Mouse (Mus musculus): ENCODE results near the gene Adig.

Adig gene

DNA sequence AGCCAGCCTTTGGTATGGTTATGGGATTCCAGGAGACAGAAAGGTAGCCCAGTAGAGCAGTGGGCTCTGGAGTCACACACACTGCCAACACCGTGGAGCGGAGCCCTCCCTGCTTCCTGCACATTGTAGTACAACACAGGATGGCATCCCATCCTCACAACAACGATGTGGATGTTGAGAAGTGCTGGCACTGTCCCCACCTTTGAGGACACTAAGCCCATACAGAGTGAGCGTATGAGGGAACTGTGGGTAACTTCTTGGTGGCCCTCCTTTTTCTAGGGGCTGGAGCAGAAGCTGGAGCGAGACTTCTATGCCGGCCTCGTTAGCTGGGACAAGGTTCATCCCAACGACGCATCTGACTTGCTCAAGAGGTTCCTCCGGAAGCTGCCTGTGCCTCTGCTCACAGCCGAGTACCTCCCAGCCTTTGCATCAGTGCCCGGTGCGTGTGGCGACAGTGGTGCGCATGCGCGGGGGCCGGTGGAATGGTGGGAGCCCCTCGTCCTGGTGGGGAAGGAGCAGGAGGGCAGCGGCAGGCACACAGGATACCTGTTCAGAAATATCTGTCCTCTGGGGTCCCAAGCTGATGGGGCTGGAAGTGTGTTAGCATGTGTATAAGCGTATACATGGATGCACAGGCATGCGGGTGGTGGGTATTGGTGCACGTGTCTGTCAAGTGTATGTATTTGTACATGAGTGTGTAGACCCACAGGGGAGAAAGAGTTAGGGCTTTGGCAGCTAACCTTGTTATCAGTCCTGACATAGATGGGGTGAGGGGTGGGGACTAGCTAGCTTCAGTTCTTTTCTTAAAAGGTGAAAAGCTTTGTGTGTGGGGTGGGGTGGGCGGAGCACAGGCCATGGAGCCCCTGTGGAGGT, 37.3 kb downstream of the Adig start:
- DNase-seq (ENCODE audit: low read depth, low spot score): peak; percentile 73

- no peak for DNase-seq (ENCODE audit: low read depth, low spot score)
Observed at GRCm38 (mm10) chr2:158541286-158541685, 38.9 kb downstream of the Adig start.

DNA sequence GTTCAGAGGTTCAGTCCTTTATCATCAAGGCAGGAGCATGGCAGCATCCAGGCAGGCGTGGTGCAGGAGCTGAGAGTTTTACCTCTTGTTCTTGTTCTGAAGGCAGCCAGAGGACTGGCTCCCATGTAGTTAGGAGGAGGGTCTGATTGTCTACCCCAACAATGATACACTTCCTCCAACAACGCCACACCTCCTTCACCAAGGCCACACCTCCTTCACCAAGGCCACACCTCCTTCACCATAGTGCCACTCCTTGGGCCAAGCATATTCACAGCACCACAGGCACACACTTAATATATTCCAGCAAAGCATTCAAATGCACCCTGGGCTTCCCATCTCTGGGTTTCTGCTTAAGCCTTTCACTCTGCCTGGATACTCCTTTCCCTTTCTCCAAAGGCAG, 42.9 kb downstream of the Adig start:
- DNase-seq (ENCODE audit: low read depth, low spot score): peak; percentile 68

DNA sequence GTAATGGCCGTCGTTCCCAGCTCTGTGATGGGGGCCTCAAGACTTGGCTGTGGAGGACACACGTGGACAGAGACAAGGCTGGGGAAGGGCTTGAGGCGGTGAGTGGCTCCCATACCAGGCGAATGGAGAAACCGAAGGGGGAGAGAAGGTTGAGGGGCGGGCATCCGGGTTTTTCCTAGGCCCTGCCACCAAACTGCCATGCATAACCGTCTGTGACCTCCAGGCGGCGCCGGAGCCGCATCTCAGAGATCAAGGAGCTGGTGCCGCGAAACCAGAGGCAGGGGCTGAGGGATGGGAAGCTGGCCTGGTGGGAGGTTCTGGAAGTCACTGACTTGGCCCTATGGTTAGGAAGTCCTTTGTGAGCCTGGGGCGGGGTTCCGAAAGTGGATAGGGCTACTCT, 44.3 kb downstream of the Adig start:
- peak; percentile 93 for DNase-seq (ENCODE audit: low read depth, low spot score)

GRCm38 (mm10) chr2:158550067-158550466, 47.7 kb downstream of the Adig start:
- DNase-seq (ENCODE audit: low read depth, low spot score): peak; percentile 71

DNA sequence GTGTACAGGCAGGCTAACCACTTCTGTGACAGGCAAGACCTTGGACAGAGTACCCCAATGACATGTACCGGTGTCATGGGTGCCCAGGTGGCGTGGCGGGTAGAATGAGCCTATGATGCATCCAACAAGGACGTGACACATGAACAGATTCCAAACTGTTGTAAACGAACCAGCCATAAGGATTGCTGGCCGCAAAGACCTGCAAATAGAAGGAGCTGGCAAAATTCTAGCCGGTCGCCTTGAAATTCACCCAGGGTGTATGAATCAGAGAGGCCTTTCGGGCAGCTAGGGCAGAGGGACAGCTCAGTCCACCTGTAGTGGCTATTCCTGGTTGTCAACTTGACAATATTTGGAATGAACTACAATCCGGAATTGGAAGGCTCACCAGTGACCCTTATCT, 52.0 kb downstream of the Adig start:
- no peak for DNase-seq (ENCODE audit: low read depth, low spot score)

- DNase-seq (ENCODE audit: low read depth, low spot score): no peak
Observed at GRCm38 (mm10) chr2:158555252-158555651, 52.8 kb downstream of the Adig start.

- no peak for DNase-seq (ENCODE audit: low read depth, low spot score)
Observed at GRCm38 (mm10) chr2:158555812-158556211, 53.4 kb downstream of the Adig start.

DNA sequence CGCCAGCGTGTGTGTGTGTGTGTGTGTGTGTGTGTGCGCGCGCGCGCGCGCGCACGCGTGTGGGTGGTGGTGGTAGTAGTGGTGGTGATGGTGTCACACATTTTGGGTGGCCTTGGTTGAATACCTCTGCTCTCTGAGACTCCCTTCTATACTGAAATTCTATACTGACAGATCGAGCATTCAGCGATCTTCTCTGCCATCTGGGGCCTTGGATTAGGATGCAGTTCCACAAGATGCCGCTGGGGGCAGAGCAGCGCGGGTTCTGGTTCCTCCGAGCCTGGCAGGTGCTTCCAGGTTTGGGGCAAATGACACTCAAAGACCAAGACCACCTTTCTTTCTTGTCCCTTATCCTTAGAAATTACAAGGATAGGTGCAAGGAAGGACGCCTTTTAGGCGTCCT, 53.8 kb downstream of the Adig start:
- DNase-seq (ENCODE audit: low read depth, low spot score): peak; percentile 71

- DNase-seq (ENCODE audit: low read depth, low spot score): peak; percentile 24
Observed at GRCm38 (mm10) chr2:158556750-158557149, 54.3 kb downstream of the Adig start.
